Mouse (Mus musculus): ENCODE measurements around the gene Hmmr.

- no peak for TF ChIP-seq POLR2A (IDR thresholded peaks at IDR 0.05; ENCODE audit: low read depth, low read length)
- no peak for TF ChIP-seq CTCF (IDR thresholded peaks at IDR 0.05; ENCODE audit: extremely low read depth, insufficient read depth, insufficient read length, insufficient replicate concordance)
Measured at GRCm38 (mm10) chr11:40781857-40782256, 48.6 kb upstream of the Hmmr start.

Measured in spleen, adult 2 months (tissue).